Mouse (Mus musculus) MEL (cell line): ENCODE data around the gene Sbds. TPM values are rescaled to one million over a fixed set of nuclear protein-coding genes. Genes with fewer than 3 reads are reported as not detected.

Experiments
- DNase-seq: peaks from one replicate; pipeline ENCODE4 v3.0.0; 2011; ENCODE audit warnings: low read depth, low spot score
- H3K27ac ChIP-seq: 2 replicates; pipeline ENCODE4 v1.5.1; 2012; ENCODE audit warnings: low read depth, mild to moderate bottlenecking, control low read depth, low read length, moderate library complexity; ENCODE audit not compliant: control insufficient read depth
- H3K27me3 ChIP-seq, 2 experiments: fragments of 150-350 bp in 1 of 2; sonication (generic) in 1 of 2; 2 replicates each; pipeline ENCODE4 v1.6.1; 2012; ENCODE audit warnings: low read length in 2 of 2, mild to moderate bottlenecking in 2 of 2, improper control_type of control experiment in 1 of 2, moderate library complexity in 1 of 2; ENCODE audit not compliant: insufficient read depth in 2 of 2, control insufficient read depth in 1 of 2
- H3K36me3 ChIP-seq, 2 experiments: 2 replicates each; pipeline ENCODE4 v1.6.1; 2012 to 2014; ENCODE audit warnings: low read length in 2 of 2, improper control_type of control experiment in 1 of 2, inconsistent platforms in 1 of 2, mild to moderate bottlenecking in 1 of 2; ENCODE audit not compliant: insufficient read depth in 2 of 2, control insufficient read depth in 1 of 2
- H3K4me1 ChIP-seq, 2 experiments: fragments of 150-350 bp in 1 of 2; sonication (generic) in 1 of 2; 2 replicates each; pipeline ENCODE4 v1.6.1; 2012; ENCODE audit warnings: low read length in 2 of 2, improper control_type of control experiment in 1 of 2, mild to moderate bottlenecking in 1 of 2; ENCODE audit not compliant: insufficient read depth in 2 of 2, control insufficient read depth in 1 of 2
- H3K4me3 ChIP-seq, 2 experiments: fragments of 150-350 bp in 1 of 2; sonication (generic) in 1 of 2; 2 replicates each; pipeline ENCODE4 v1.5.1; 2012; ENCODE audit warnings: low read depth in 2 of 2, low read length in 2 of 2, mild to moderate bottlenecking in 2 of 2, moderate library complexity in 2 of 2, control low read depth in 1 of 2, improper control_type of control experiment in 1 of 2; ENCODE audit not compliant: control insufficient read depth in 1 of 2, insufficient read depth in 1 of 2
- H3K79me2 ChIP-seq: 2 replicates; pipeline ENCODE4 v1.6.1; 2012; ENCODE audit warnings: mild to moderate bottlenecking, low read length, moderate library complexity; ENCODE audit not compliant: control insufficient read depth, poor library complexity, insufficient read depth
- H3K9ac ChIP-seq: 2 replicates; pipeline ENCODE4 v1.6.1; 2012; ENCODE audit warnings: low read depth, mild to moderate bottlenecking, control low read depth, low read length, moderate library complexity; ENCODE audit not compliant: control insufficient read depth, poor library complexity, severe bottlenecking
- H3K9me3 ChIP-seq: fragments of 150-350 bp; sonication (generic); replicated peaks from 2 replicates; pipeline ENCODE4 v1.6.1; 2012; ENCODE audit warnings: mild to moderate bottlenecking, low read length, improper control_type of control experiment, moderate library complexity; ENCODE audit not compliant: insufficient read depth
- CHD1 ChIP-seq: IDR thresholded peaks from 2 replicates; pipeline ENCODE4 v1.6.1; 2012; ENCODE audit warnings: low read depth, mild to moderate bottlenecking, inconsistent platforms, low read length, improper control_type of control experiment
- CHD2 ChIP-seq: IDR thresholded peaks from 2 replicates; pipeline ENCODE4 v1.6.1; 2011; ENCODE audit warnings: low read length, improper control_type of control experiment
- CTCF ChIP-seq, 3 experiments: IDR thresholded peaks in 2 of 3; conservative IDR thresholded peaks in 1 of 3; 2 replicates each; pipeline ENCODE4 v1.5.1; 2011 to 2012; ENCODE audit warnings: low read length in 3 of 3, low read depth in 2 of 3, mild to moderate bottlenecking in 2 of 3, improper control_type of control experiment in 1 of 3, inconsistent platforms in 1 of 3, mixed read lengths in 1 of 3, moderate library complexity in 1 of 3; ENCODE audit not compliant: control insufficient read depth in 1 of 3, insufficient read depth in 1 of 3, poor library complexity in 1 of 3, severe bottlenecking in 1 of 3
- ELF1 ChIP-seq: IDR thresholded peaks from 2 replicates; pipeline ENCODE4 v1.6.1; 2014; ENCODE audit warnings: low read depth, mild to moderate bottlenecking, inconsistent platforms, low read length, improper control_type of control experiment, moderate library complexity
- EP300 ChIP-seq, 2 experiments: IDR thresholded peaks; 2 replicates each; pipeline ENCODE4 v1.6.1; 2011; ENCODE audit warnings: improper control_type of control experiment in 2 of 2, low read length in 2 of 2, low read depth in 1 of 2, mild to moderate bottlenecking in 1 of 2
- ETS1 ChIP-seq: IDR thresholded peaks from 2 replicates; pipeline ENCODE4 v1.6.1; 2012; ENCODE audit warnings: low read depth, mild to moderate bottlenecking, inconsistent platforms, low read length, improper control_type of control experiment, moderate library complexity
- GABPA ChIP-seq: IDR thresholded peaks from 2 replicates; pipeline ENCODE4 v1.6.1; 2012; ENCODE audit warnings: low read depth, mild to moderate bottlenecking, inconsistent platforms, low read length, improper control_type of control experiment, moderate library complexity
- GATA1 ChIP-seq: IDR thresholded peaks from 2 replicates; pipeline ENCODE4 v1.6.1; 2011; ENCODE audit warnings: low read depth, low read length, improper control_type of control experiment
- HCFC1 ChIP-seq: IDR thresholded peaks from 2 replicates; pipeline ENCODE4 v1.6.1; 2012; ENCODE audit warnings: low read depth, mild to moderate bottlenecking, inconsistent platforms, low read length, improper control_type of control experiment, moderate library complexity
- JUND ChIP-seq: IDR thresholded peaks from 2 replicates; pipeline ENCODE4 v1.6.1; 2011; ENCODE audit warnings: low read depth, mild to moderate bottlenecking, improper control_type of control experiment, low read length
- KAT2A ChIP-seq: conservative IDR thresholded peaks from 2 replicates; pipeline ENCODE4 v1.6.1; 2012; ENCODE audit warnings: low read depth, low read length, improper control_type of control experiment, inconsistent platforms
- MAFK ChIP-seq: IDR thresholded peaks from 2 replicates; pipeline ENCODE4 v1.6.1; 2011; ENCODE audit warnings: low read depth, mild to moderate bottlenecking, low read length, improper control_type of control experiment, borderline replicate concordance
- MEF2A ChIP-seq: IDR thresholded peaks from 2 replicates; pipeline ENCODE4 v1.6.1; 2014; ENCODE audit warnings: low read depth, mild to moderate bottlenecking, inconsistent platforms, low read length, improper control_type of control experiment; ENCODE audit not compliant: poor library complexity, insufficient replicate concordance, severe bottlenecking; ENCODE audit errors: extremely low read depth
- MYB ChIP-seq: IDR thresholded peaks from 2 replicates; pipeline ENCODE4 v1.6.1; 2011; ENCODE audit warnings: mild to moderate bottlenecking, low read depth, low read length, improper control_type of control experiment
- NELFE ChIP-seq: IDR thresholded peaks from 2 replicates; pipeline ENCODE4 v1.6.1; 2011; ENCODE audit warnings: low read depth, low read length, improper control_type of control experiment
- NRF1 ChIP-seq: IDR thresholded peaks from 2 replicates; pipeline ENCODE4 v1.6.1; 2014; ENCODE audit warnings: low read depth, mild to moderate bottlenecking, inconsistent platforms, low read length, improper control_type of control experiment, moderate library complexity; ENCODE audit not compliant: poor library complexity, insufficient read depth, severe bottlenecking
- POLR2A ChIP-seq, 2 experiments: IDR thresholded peaks; 2 replicates each; pipeline ENCODE4 v1.6.1; 2011 to 2012; ENCODE audit warnings: low read length in 2 of 2, mild to moderate bottlenecking in 2 of 2, control low read depth in 1 of 2, improper control_type of control experiment in 1 of 2, low read depth in 1 of 2, moderate library complexity in 1 of 2; ENCODE audit not compliant: control insufficient read depth in 1 of 2, insufficient read depth in 1 of 2, poor library complexity in 1 of 2
- POLR2AphosphoS2 ChIP-seq: IDR thresholded peaks from 2 replicates; pipeline ENCODE4 v1.6.1; 2011; ENCODE audit warnings: low read length, improper control_type of control experiment
- POLR2AphosphoS5 ChIP-seq: IDR thresholded peaks from 2 replicates; pipeline ENCODE4 v1.6.1; 2012; ENCODE audit warnings: low read depth, borderline replicate concordance, mild to moderate bottlenecking, inconsistent platforms, low read length, moderate library complexity, mixed read lengths
- RCOR1 ChIP-seq: IDR thresholded peaks from 2 replicates; pipeline ENCODE4 v1.6.1; 2012; ENCODE audit warnings: low read depth, mild to moderate bottlenecking, inconsistent platforms, low read length, improper control_type of control experiment
- TAL1 ChIP-seq: IDR thresholded peaks from 2 replicates; pipeline ENCODE4 v1.6.1; 2012; ENCODE audit warnings: mild to moderate bottlenecking, inconsistent platforms, low read length, moderate library complexity, mixed read lengths
- TBP ChIP-seq: IDR thresholded peaks from 2 replicates; pipeline ENCODE4 v1.8.0; 2011; ENCODE audit warnings: low read depth, low read length, improper control_type of control experiment
- TCF12 ChIP-seq: IDR thresholded peaks from 2 replicates; pipeline ENCODE4 v1.6.1; 2014; ENCODE audit warnings: low read depth, mild to moderate bottlenecking, inconsistent platforms, low read length, improper control_type of control experiment, moderate library complexity
- USF1 ChIP-seq: IDR thresholded peaks from 2 replicates; pipeline ENCODE4 v1.6.1; 2014; ENCODE audit warnings: low read depth, mild to moderate bottlenecking, inconsistent platforms, low read length, improper control_type of control experiment, moderate library complexity
- USF2 ChIP-seq, 2 experiments: IDR thresholded peaks; 2 replicates each; pipeline ENCODE4 v1.6.1; 2011 to 2012; ENCODE audit warnings: improper control_type of control experiment in 2 of 2, low read length in 2 of 2, borderline replicate concordance in 1 of 2, inconsistent platforms in 1 of 2, low read depth in 1 of 2, mild to moderate bottlenecking in 1 of 2; ENCODE audit not compliant: insufficient read depth in 1 of 2
- ZC3H11A ChIP-seq: IDR thresholded peaks from 2 replicates; pipeline ENCODE4 v1.6.1; 2012; ENCODE audit warnings: low read depth, mild to moderate bottlenecking, inconsistent platforms, low read length, improper control_type of control experiment
- ZKSCAN1 ChIP-seq: IDR thresholded peaks from 2 replicates; pipeline ENCODE4 v1.6.1; 2012; ENCODE audit warnings: low read depth, mild to moderate bottlenecking, inconsistent platforms, low read length, improper control_type of control experiment, moderate library complexity
- ZMIZ1 ChIP-seq: IDR thresholded peaks from 2 replicates; pipeline ENCODE4 v1.6.1; 2012; ENCODE audit warnings: low read depth, mild to moderate bottlenecking, inconsistent platforms, low read length, improper control_type of control experiment, moderate library complexity
- ZNF384 ChIP-seq: IDR thresholded peaks from 2 replicates; pipeline ENCODE4 v1.6.1; 2012; ENCODE audit warnings: low read depth, mild to moderate bottlenecking, inconsistent platforms, low read length, improper control_type of control experiment
- polyA plus RNA-seq, 2 experiments: library from polyadenylated mRNA; stranded (reverse) in 1 of 2; unstranded in 1 of 2; fragments of >175 nt in 1 of 2; fragments of >200 nt in 1 of 2; gene quantifications; 2 replicates each; pipeline versions ENCODE4 v1.2.1 to v1.2.4; 2012; ENCODE audit warnings: low replicate concordance in 2 of 2, low read depth in 1 of 2; ENCODE audit not compliant: insufficient read length in 2 of 2, insufficient read depth in 1 of 2, missing spikeins in 1 of 2
- total RNA-seq: library from RNA; depleted of rRNA; stranded (reverse); fragments of 300-350 nt; gene quantifications from 2 replicates; pipeline ENCODE4 v1.2.3, GENCODE M21; 2012

Gene Sbds
- total and polyA plus RNA-seq, 3 experiments, result 74.7 to 88.1 TPM; not detected in 1

DNA sequence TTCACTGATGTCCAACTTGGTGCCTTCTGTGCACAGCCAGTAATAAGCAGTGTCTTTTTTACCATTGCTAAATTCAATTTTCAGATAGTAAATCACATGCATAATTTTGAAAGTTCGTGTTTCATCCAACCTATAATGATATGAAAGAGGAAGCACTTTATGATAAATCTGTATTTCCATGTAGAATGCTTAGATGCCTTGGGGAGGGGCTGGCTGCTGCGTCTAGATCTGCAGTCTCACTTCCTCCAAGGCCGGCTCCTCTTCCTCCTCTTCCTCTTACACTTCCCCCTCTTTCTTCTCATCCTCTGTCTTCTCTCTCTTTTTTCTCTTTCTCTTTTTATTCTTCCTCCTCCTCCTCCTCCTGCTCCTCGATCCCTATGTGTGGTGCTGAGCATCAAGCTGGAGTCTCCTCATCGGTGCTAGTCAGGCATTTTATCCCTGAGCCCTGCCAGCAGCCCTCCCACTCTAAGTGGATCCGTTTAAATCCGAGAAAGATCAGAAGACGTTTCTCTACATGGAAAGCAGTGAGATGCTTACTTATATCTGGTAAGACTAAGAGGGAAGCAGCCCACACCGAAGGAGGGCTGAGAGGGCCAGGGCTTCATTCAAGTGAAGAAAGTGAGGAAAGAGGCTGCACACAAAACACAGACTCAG is 27.9 kb upstream of the Sbds start:
- no peaks in the 10 kb centered on the region for H3K79me2 ChIP-seq
- TF ChIP-seq KAT2A (no peak), EP300 (IDR thresholded peaks at IDR 0.05; ENCODE audit: low read depth in 1 of 2, low read length in 2 of 2) (no peak), ZNF384 (no peak), USF1 (no peak), HCFC1 (no peak), TBP (no peak), GATA1 (no peak), USF2 (IDR thresholded peaks at IDR 0.05; ENCODE audit: borderline replicate concordance in 1 of 2, insufficient read depth in 1 of 2, low read depth in 1 of 2, low read length in 2 of 2) (no peak), NRF1 (no peak), TCF12 (no peak), MEF2A (no peak), ZMIZ1 (no peak), NELFE (no peak), ELF1 (no peak), MYB (no peak), POLR2AphosphoS5 (no peak)
- no peak overlapping the region for H3K4me3 ChIP-seq
- no peaks in the 10 kb centered on the region for H3K9me3 ChIP-seq
- H3K27me3 ChIP-seq, result no peaks in the 10 kb centered on the region
- no peak overlapping the region for H3K27ac ChIP-seq
- no peak overlapping the region for H3K9ac ChIP-seq
- H3K36me3 ChIP-seq, result peaks cover 5 to 12% of the 10 kb centered on the region in 2 experiments
- H3K4me1 ChIP-seq, result peaks cover 4 to 6% of the 10 kb centered on the region in 2 experiments
- no peak for DNase-seq

DNA sequence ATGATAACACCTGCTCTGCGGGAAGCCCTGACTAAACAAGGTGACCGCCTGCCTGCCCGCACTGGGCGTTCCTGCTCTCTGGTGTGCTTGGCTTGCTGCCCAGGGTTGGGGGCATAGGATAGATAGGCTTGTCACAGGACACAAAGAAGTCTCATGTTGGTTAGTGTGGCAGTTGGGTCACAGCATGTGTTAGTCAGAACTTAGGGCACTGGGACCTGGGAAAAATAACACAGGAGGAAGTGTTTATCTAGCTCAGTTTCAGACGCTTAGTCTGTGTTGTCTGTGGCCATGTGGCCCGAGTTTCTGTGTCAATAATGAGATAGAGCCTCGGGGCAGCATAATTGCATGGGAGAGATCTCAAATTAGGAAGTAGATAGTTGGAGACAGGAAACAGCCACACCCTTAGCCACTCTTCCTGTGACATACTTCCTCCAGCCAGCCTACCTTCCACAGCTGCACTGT is 22.7 kb upstream of the Sbds start:
- Histone ChIP-seq H3K27ac (peak overlapping the region; percentile 95), H3K9me3 (no peaks in the 10 kb centered on the region), H3K4me1 (peaks cover 9 to 13% of the 10 kb centered on the region in 2 experiments), H3K79me2 (no peaks in the 10 kb centered on the region), H3K27me3 (no peaks in the 10 kb centered on the region), H3K4me3 (peak overlapping the region in 1 of 2 experiments; percentile 12; a peak in 1 of 4 replicates), H3K36me3 (peaks cover 2 to 18% of the 10 kb centered on the region in 2 experiments; a peak in 3 of 4 replicates), H3K9ac (peak overlapping the region; percentile 57)
- peak; percentile 91 for DNase-seq
- TF ChIP-seq POLR2AphosphoS2 (no peak), EP300 (IDR thresholded peaks at IDR 0.05; ENCODE audit: low read depth in 1 of 2, low read length in 2 of 2) (peak; percentile 15 to 66; a peak in 2 of 4 replicates), ZMIZ1 (no peak; the same call in 1 of the 2 replicates), NRF1 (no peak), NELFE (peak; percentile 52), CHD2 (no peak), POLR2A (IDR thresholded peaks at IDR 0.05; ENCODE audit: control insufficient read depth in 1 of 2, insufficient read depth in 1 of 2, low read depth in 1 of 2, low read length in 2 of 2, poor library complexity in 1 of 2) (peak in 1 of 2 experiments; percentile 70; a peak in 2 of 4 replicates), ZKSCAN1 (no peak), MAFK (no peak), TCF12 (peak; percentile 33; the same call in 1 of the 2 replicates), ZC3H11A (no peak), CTCF (IDR thresholded peaks at IDR 0.05 in 2 of 3, conservative IDR thresholded peaks at IDR 0.05 in 1 of 3; ENCODE audit: control insufficient read depth in 1 of 3, insufficient read depth in 1 of 3, low read depth in 2 of 3, low read length in 3 of 3, poor library complexity in 1 of 3, severe bottlenecking in 1 of 3) (no peak), ETS1 (peak; percentile 65), JUND (no peak), CHD1 (no peak), KAT2A (no peak), MYB (peak; percentile 53; the same call in 1 of the 2 replicates), TAL1 (peak; percentile 90), RCOR1 (no peak), HCFC1 (peak; percentile 78), GABPA (no peak)
